Mouse (Mus musculus) cerebellum, adult 2 months (tissue): ENCODE measurements around the gene Bloc1s4.

ENCODE experiments used
- CTCF ChIP-seq: fragments of 200-500 bp; IDR thresholded peaks from 2 replicates; pipeline ENCODE4 v1.5.1; 2011; ENCODE audit warnings: low read depth, mild to moderate bottlenecking, control low read depth, low read length, moderate library complexity, borderline replicate concordance; ENCODE audit not compliant: insufficient read depth
- POLR2A ChIP-seq: fragments of 200-500 bp; IDR thresholded peaks from 2 replicates; pipeline ENCODE4 v1.6.1; 2011; ENCODE audit warnings: low read length, control low read depth, borderline replicate concordance; ENCODE audit not compliant: insufficient read depth

DNA sequence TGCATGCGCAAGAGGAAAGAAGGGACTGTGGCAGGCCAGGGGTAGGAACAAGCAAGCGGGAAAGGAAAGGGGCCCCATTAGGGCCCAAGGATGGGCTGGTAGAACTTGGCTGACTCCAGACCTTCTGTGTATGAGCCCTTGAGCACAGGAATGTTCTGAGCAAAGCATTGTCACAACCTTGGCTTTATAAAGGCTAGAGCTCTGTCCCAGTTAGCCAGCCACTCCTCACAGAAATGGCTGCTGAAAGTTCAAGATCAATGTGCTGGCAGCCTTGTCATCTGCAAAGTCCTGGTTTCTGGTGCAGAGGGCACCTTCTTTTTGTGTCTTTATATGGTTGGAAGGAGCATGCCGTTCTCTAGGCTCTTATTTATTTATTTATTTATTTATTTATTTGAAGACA is 28.8 kb downstream of the Bloc1s4 start:
- TF ChIP-seq CTCF = no peak
- no peak for TF ChIP-seq POLR2A
